Mouse (Mus musculus) CH12.LX (cell line): ENCODE data around the gene Hcn3. TPM values are rescaled to one million over a fixed set of nuclear protein-coding genes. Genes with fewer than 3 reads are reported as not detected.

Experiments used
- DNase-seq: peaks from one replicate; pipeline ENCODE4 v3.0.0-alpha.2; 2013; ENCODE audit errors: extremely low read depth
- H3K27ac ChIP-seq: 2 replicates; pipeline ENCODE4 v1.5.1; 2012; ENCODE audit warnings: low read depth, mild to moderate bottlenecking, control low read depth, moderate library complexity; ENCODE audit not compliant: insufficient read depth
- H3K27me3 ChIP-seq: replicated peaks from 2 replicates; pipeline ENCODE3; 2012; ENCODE audit warnings: inconsistent platforms
- H3K36me3 ChIP-seq, 2 experiments: replicated peaks in 1 of 2; 2 replicates each; pipeline versions ENCODE3 to v1.6.1; 2012; ENCODE audit warnings: inconsistent platforms in 1 of 2, low read length in 1 of 2, mild to moderate bottlenecking in 1 of 2, mixed read lengths in 1 of 2, moderate library complexity in 1 of 2; ENCODE audit not compliant: control insufficient read depth in 1 of 2, insufficient read depth in 1 of 2
- H3K4me1 ChIP-seq, 2 experiments: 2 replicates each; pipeline ENCODE4 v1.6.1; 2012; ENCODE audit warnings: inconsistent platforms in 1 of 2, moderate library complexity in 1 of 2; ENCODE audit not compliant: insufficient read depth in 2 of 2, control insufficient read depth in 1 of 2
- H3K4me2 ChIP-seq: 2 replicates; pipeline ENCODE4 v1.6.1; 2012; ENCODE audit warnings: low read depth, mild to moderate bottlenecking, control low read depth; ENCODE audit not compliant: poor library complexity, insufficient read depth, severe bottlenecking
- H3K4me3 ChIP-seq, 3 experiments: fragments of 150-350 bp in 1 of 3; sonication (generic) in 1 of 3; replicated peaks in 1 of 3; 2 replicates each; pipeline versions ENCODE3 to v1.5.1; 2011 to 2012; ENCODE audit warnings: low read depth in 2 of 3, low read length in 2 of 3, mild to moderate bottlenecking in 2 of 3, moderate library complexity in 2 of 3, control low read depth in 1 of 3, improper control_type of control experiment in 1 of 3, inconsistent platforms in 1 of 3, mixed read lengths in 1 of 3; ENCODE audit not compliant: poor library complexity in 1 of 3
- H3K79me2 ChIP-seq: replicated peaks from 2 replicates; pipeline ENCODE4 v1.6.1; 2012; ENCODE audit warnings: mild to moderate bottlenecking, moderate library complexity; ENCODE audit not compliant: control insufficient read depth, poor library complexity, insufficient read depth, severe bottlenecking; ENCODE audit errors: extremely low read depth
- H3K9ac ChIP-seq: 2 replicates; pipeline ENCODE4 v1.6.1; 2012; ENCODE audit warnings: low read depth, mild to moderate bottlenecking, control low read depth, moderate library complexity; ENCODE audit not compliant: insufficient read depth
- H3K9me3 ChIP-seq: replicated peaks from 2 replicates; pipeline ENCODE3; 2012; ENCODE audit warnings: low read length, inconsistent platforms, mixed read lengths
- BHLHE40 ChIP-seq: IDR thresholded peaks from 2 replicates; pipeline ENCODE4 v1.6.1; 2011; ENCODE audit warnings: mild to moderate bottlenecking, low read depth, low read length, improper control_type of control experiment
- CHD1 ChIP-seq: IDR thresholded peaks from 2 replicates; pipeline ENCODE4 v1.6.1; 2012; ENCODE audit warnings: low read depth, low read length, improper control_type of control experiment, inconsistent platforms
- CHD2 ChIP-seq: IDR thresholded peaks from 2 replicates; pipeline ENCODE4 v1.6.1; 2011; ENCODE audit warnings: low read length, improper control_type of control experiment
- CTCF ChIP-seq, 2 experiments: IDR thresholded peaks in 1 of 2; conservative IDR thresholded peaks in 1 of 2; 2 replicates each; pipeline ENCODE4 v1.5.1; 2011 to 2012; ENCODE audit warnings: low read depth in 2 of 2, low read length in 2 of 2, improper control_type of control experiment in 1 of 2, inconsistent platforms in 1 of 2, mild to moderate bottlenecking in 1 of 2, moderate library complexity in 1 of 2
- E2F4 ChIP-seq: IDR thresholded peaks from 2 replicates; pipeline ENCODE4 v1.6.1; 2011; ENCODE audit warnings: low read depth, low read length, improper control_type of control experiment; ENCODE audit not compliant: insufficient replicate concordance
- ELF1 ChIP-seq: IDR thresholded peaks from 2 replicates; pipeline ENCODE4 v1.6.1; 2014; ENCODE audit warnings: low read depth, mild to moderate bottlenecking, inconsistent platforms, low read length, improper control_type of control experiment
- EP300 ChIP-seq: IDR thresholded peaks from 2 replicates; pipeline ENCODE4 v1.6.1; 2011; ENCODE audit warnings: low read length, improper control_type of control experiment
- ETS1 ChIP-seq: conservative IDR thresholded peaks from 2 replicates; pipeline ENCODE4 v1.6.1; 2012; ENCODE audit warnings: low read depth, mild to moderate bottlenecking, inconsistent platforms, low read length, improper control_type of control experiment, moderate library complexity
- GABPA ChIP-seq: IDR thresholded peaks from 2 replicates; pipeline ENCODE4 v1.6.1; 2012; ENCODE audit warnings: low read depth, low read length, improper control_type of control experiment, inconsistent platforms; ENCODE audit not compliant: insufficient replicate concordance
- HCFC1 ChIP-seq: IDR thresholded peaks from 2 replicates; pipeline ENCODE4 v1.6.1; 2012; ENCODE audit warnings: low read depth, mild to moderate bottlenecking, inconsistent platforms, low read length, improper control_type of control experiment
- IRF4 ChIP-seq: IDR thresholded peaks from 2 replicates; pipeline ENCODE4 v1.6.1; 2014; ENCODE audit warnings: low read depth, mild to moderate bottlenecking, inconsistent platforms, low read length, improper control_type of control experiment
- KAT2A ChIP-seq: IDR thresholded peaks from 2 replicates; pipeline ENCODE4 v1.6.1; 2012; ENCODE audit warnings: low read length, improper control_type of control experiment, inconsistent platforms; ENCODE audit not compliant: insufficient replicate concordance
- MAFK ChIP-seq: IDR thresholded peaks from 2 replicates; pipeline ENCODE4 v1.6.1; 2011; ENCODE audit warnings: low read length, improper control_type of control experiment; ENCODE audit not compliant: insufficient replicate concordance
- MAX ChIP-seq: IDR thresholded peaks from 2 replicates; pipeline ENCODE4 v1.6.1; 2011; ENCODE audit warnings: low read length, improper control_type of control experiment
- MEF2A ChIP-seq: IDR thresholded peaks from 2 replicates; pipeline ENCODE4 v1.6.1; 2014; ENCODE audit warnings: low read depth, mild to moderate bottlenecking, inconsistent platforms, low read length, improper control_type of control experiment, borderline replicate concordance
- MYC ChIP-seq: IDR thresholded peaks from 2 replicates; pipeline ENCODE4 v1.6.1; 2011; ENCODE audit warnings: low read depth, mild to moderate bottlenecking, improper control_type of control experiment, low read length
- NELFE ChIP-seq: IDR thresholded peaks from 2 replicates; pipeline ENCODE4 v1.6.1; 2011; ENCODE audit warnings: low read depth, low read length, improper control_type of control experiment
- NRF1 ChIP-seq: IDR thresholded peaks from 2 replicates; pipeline ENCODE4 v1.6.1; 2014; ENCODE audit warnings: low read depth, mild to moderate bottlenecking, inconsistent platforms, low read length, improper control_type of control experiment, moderate library complexity
- PAX5 ChIP-seq: IDR thresholded peaks from 2 replicates; pipeline ENCODE4 v1.6.1; 2012; ENCODE audit warnings: low read length, inconsistent platforms, mixed read lengths
- POLR2A ChIP-seq: IDR thresholded peaks from 2 replicates; pipeline ENCODE4 v1.6.1; 2011; ENCODE audit warnings: low read depth, mild to moderate bottlenecking, improper control_type of control experiment, low read length
- POLR2AphosphoS2 ChIP-seq: IDR thresholded peaks from 2 replicates; pipeline ENCODE4 v1.6.1; 2011; ENCODE audit warnings: low read depth, low read length, improper control_type of control experiment
- RAD21 ChIP-seq: IDR thresholded peaks from 2 replicates; pipeline ENCODE4 v1.6.1; 2011; ENCODE audit warnings: low read depth, mild to moderate bottlenecking, low read length, improper control_type of control experiment, moderate library complexity
- RCOR1 ChIP-seq: conservative IDR thresholded peaks from 2 replicates; pipeline ENCODE4 v1.6.1; 2012; ENCODE audit warnings: low read depth, mild to moderate bottlenecking, inconsistent platforms, low read length, improper control_type of control experiment
- SIN3A ChIP-seq: IDR thresholded peaks from 2 replicates; pipeline ENCODE4 v1.6.1; 2012; ENCODE audit warnings: low read length, improper control_type of control experiment, inconsistent platforms
- UBTF ChIP-seq: IDR thresholded peaks from 2 replicates; pipeline ENCODE4 v1.6.1; 2012; ENCODE audit warnings: low read depth, mild to moderate bottlenecking, inconsistent platforms, low read length, improper control_type of control experiment, moderate library complexity
- USF1 ChIP-seq: IDR thresholded peaks from 2 replicates; pipeline ENCODE4 v1.6.1; 2014; ENCODE audit warnings: low read depth, mild to moderate bottlenecking, inconsistent platforms, low read length, improper control_type of control experiment
- ZKSCAN1 ChIP-seq: IDR thresholded peaks from 2 replicates; pipeline ENCODE4 v1.6.1; 2012; ENCODE audit warnings: low read depth, inconsistent platforms, low read length, improper control_type of control experiment, borderline replicate concordance
- ZNF384 ChIP-seq: IDR thresholded peaks from 2 replicates; pipeline ENCODE4 v1.6.1; 2012; ENCODE audit warnings: low read depth, low read length, improper control_type of control experiment, inconsistent platforms
- dilution Hi-C: fragments of 300-500 bp; cut with MboI; formaldehyde crosslinking; loops from 2 replicates; pipeline ENCODE4 v1.14.3; 2020; ENCODE audit warnings: low sequenced_read_pairs; ENCODE audit not compliant: extremely low pct_unique_long_range_greater_than_20kb, extremely low pct_ligation_motif_present
- in situ Hi-C: fragments of 300-500 bp; cut with MboI; formaldehyde crosslinking; loops from 3 replicates; pipeline ENCODE4 v1.14.3; 2019; ENCODE audit warnings: low sequenced_read_pairs, low pct_ligation_motif_present, low pct_unique_long_range_greater_than_20kb, mixed read lengths
- polyA plus RNA-seq: library from polyadenylated mRNA; unstranded; fragments of >175 nt; gene quantifications from 2 replicates; pipeline ENCODE4 v1.2.1, GENCODE M21; 2012; ENCODE audit warnings: low read depth; ENCODE audit not compliant: insufficient read length
- total RNA-seq, 2 experiments: library from RNA; depleted of rRNA; stranded (reverse); fragments of 300-350 nt in 1 of 2; fragments of >200 nt in 1 of 2; gene quantifications; 2 replicates each; pipeline ENCODE4 v1.2.3; 2012 to 2014

The Hcn3 gene
- total and polyA plus RNA-seq, 3 experiments: 1.7 to 3.2 (median 2.0) TPM

GRCm38 (mm10) chr3:89102495-89103290, 57.3 kb downstream of the Hcn3 start:
- Histone ChIP-seq H3K4me3 (peak overlapping the region; percentile 32 to 77 (median 50)), H3K27ac (peak overlapping the region; percentile 23; the same call in 1 of the 2 replicates), H3K4me1 (peaks cover 9 to 65% of the 10 kb centered on the region in 2 experiments; a peak in 3 of 4 replicates)

GRCm38 (mm10) chr3:89101812-89102494, 58.0 kb downstream of the Hcn3 start, which contains the start of gene Fdps:
Fdps (minus strand) TSS chr3:89101959.
- dilution Hi-C loops (no loop called here), in situ Hi-C loops (no loop called here)
- Histone ChIP-seq H3K9me3 (peaks cover 2% of the 10 kb centered on the region), H3K79me2 (peaks cover 9% of the 10 kb centered on the region), H3K4me2 (peak within 1 kb of the TSS; percentile 89), H3K27ac (peak within 1 kb of the TSS; percentile 23; the same call in 1 of the 2 replicates), H3K36me3 (peaks cover 18 to 35% of the 10 kb centered on the region in 2 experiments), H3K27me3 (no peaks in the 10 kb centered on the region), H3K9ac (peak within 1 kb of the TSS; percentile 71), H3K4me1 (peaks cover 9 to 61% of the 10 kb centered on the region in 2 experiments; a peak in 3 of 4 replicates), H3K4me3 (peak within 1 kb of the TSS; percentile 66 to 94 (median 77))
- peak; percentile 99 for DNase-seq
- TF ChIP-seq ELF1 (peak; percentile 76), RCOR1 (no peak), E2F4 (peak; percentile 69; the same call in 1 of the 2 replicates), BHLHE40 (no peak), POLR2AphosphoS2 (peak; percentile 83; the same call in 1 of the 2 replicates), RAD21 (no peak), GABPA (peak; percentile 43; the same call in 1 of the 2 replicates), ZNF384 (peak; percentile 93), MEF2A (no peak), HCFC1 (peak; percentile 99), CHD1 (no peak), MYC (peak; percentile 73; the same call in 1 of the 2 replicates), IRF4 (peak; percentile 47; the same call in 1 of the 2 replicates), NELFE (peak; percentile 65), POLR2A (peak; percentile 81), NRF1 (no peak), USF1 (peak; percentile 67), MAFK (peak; percentile 98), ZKSCAN1 (no peak), CTCF (conservative IDR thresholded peaks at IDR 0.05 in 1 of 2, IDR thresholded peaks at IDR 0.05 in 1 of 2; ENCODE audit: low read depth in 2 of 2, low read length in 2 of 2) (0 out of 4 replicates have a peak, but pooled peaks of 1 of the 2 experiments have one; percentile 3), PAX5 (no peak), EP300 (peak; percentile 39; the same call in 1 of the 2 replicates), SIN3A (peak; percentile 97)

More at GRCm38 (mm10) chr3:89102495-89103290, 57.3 kb downstream of the Hcn3 start:
- Histone ChIP-seq H3K27me3 (no peaks in the 10 kb centered on the region), H3K4me2 (peak overlapping the region; percentile 89), H3K9ac (peak overlapping the region; percentile 54; the same call in 1 of the 2 replicates), H3K9me3 (peaks cover 2% of the 10 kb centered on the region), H3K36me3 (peaks cover 13 to 27% of the 10 kb centered on the region in 2 experiments), H3K79me2 (peaks cover 9% of the 10 kb centered on the region)
- DNase-seq: no peak
- TF ChIP-seq SIN3A (no peak), NELFE (no peak), KAT2A (no peak), MAX (0 out of 2 replicates have a peak, but pooled peaks have one; percentile 7), CHD2 (no peak), HCFC1 (no peak), MYC (0 out of 2 replicates have a peak, but pooled peaks have one; percentile 6), E2F4 (0 out of 2 replicates have a peak, but pooled peaks have one; percentile 12), ZKSCAN1 (no peak), MAFK (no peak), IRF4 (no peak), UBTF (no peak), MEF2A (no peak), ETS1 (no peak)
- dilution Hi-C loops (no loop called here), in situ Hi-C loops (no loop called here)
